Mouse (Mus musculus) embryonic facial prominence, embryonic 12.5 days (tissue): ENCODE measurements around the gene Mfsd4b5. TPM values are rescaled to one million over a fixed set of nuclear protein-coding genes. Genes with fewer than 3 reads are reported as not detected.
"Not testable (repeated sequence)": the region's sequence is repeated elsewhere in the genome, so short reads cannot be mapped to it uniquely, and the experiment has no call there.

Experiments used
- ATAC-seq: fragments of 200-750 bp; cut with Nextera tagmentation; 2 replicates; pipeline ENCODE4 v1.8.0; 2017; ENCODE audit not compliant: insufficient number of reproducible peaks, insufficient read depth, low FRiP score, low TSS enrichment
- H3K27ac ChIP-seq: fragments of 300-500 bp; sonication (generic); 2 replicates; pipeline ENCODE4 v1.5.1; 2016; ENCODE audit warnings: mild to moderate bottlenecking
- H3K27me3 ChIP-seq: fragments of 300-500 bp; sonication (generic); 2 replicates; pipeline ENCODE4 v1.6.1; 2016; ENCODE audit warnings: mild to moderate bottlenecking, moderate library complexity
- H3K36me3 ChIP-seq: fragments of 300-500 bp; sonication (generic); 2 replicates; pipeline ENCODE4 v1.6.1; 2016; ENCODE audit warnings: mild to moderate bottlenecking
- H3K4me1 ChIP-seq: fragments of 300-500 bp; sonication (generic); 2 replicates; pipeline ENCODE4 v1.6.1; 2016
- H3K4me2 ChIP-seq: fragments of 300-500 bp; sonication (generic); replicated peaks from 2 replicates; pipeline ENCODE4 v1.6.1; 2016; ENCODE audit warnings: mild to moderate bottlenecking, moderate library complexity
- H3K4me3 ChIP-seq: fragments of 300-500 bp; sonication (generic); 2 replicates; pipeline ENCODE4 v1.5.1; 2016; ENCODE audit warnings: mild to moderate bottlenecking
- H3K9ac ChIP-seq: fragments of 300-500 bp; sonication (generic); 2 replicates; pipeline ENCODE4 v1.6.1; 2016; ENCODE audit warnings: mild to moderate bottlenecking, moderate library complexity
- H3K9me3 ChIP-seq: fragments of 300-500 bp; sonication (generic); 2 replicates; pipeline ENCODE4 v1.6.1; 2016; ENCODE audit warnings: mild to moderate bottlenecking, moderate library complexity
- WGBS: fragments of 180-500 bp; shearing (Covaris S2); methylation state at CpG from one replicate; pipeline ENCODE4 v1.1.7; 2016; 5-methylcytosine and 5-hydroxymethylcytosine counted together
- polyA plus RNA-seq: library from polyadenylated mRNA; unstranded; fragments of >200 nt; fragmentation: Nextera tagmentation; extraction: Ambion mirVana; gene quantifications from 2 replicates; pipeline ENCODE4 v1.2.1, GENCODE M21; 2016

Gene Mfsd4b5
- polyA plus RNA-seq, 1 experiment from 2014 or later = 0.06 TPM

- ATAC-seq = no peak
- H3K4me2 ChIP-seq = no peak overlapping the region
- H3K4me3 ChIP-seq = no peak overlapping the region
- H3K27ac ChIP-seq = no peak overlapping the region
- no peaks in the 10 kb centered on the region for H3K27me3 ChIP-seq
- H3K36me3 ChIP-seq = no peaks in the 10 kb centered on the region
- H3K9ac ChIP-seq = no peak overlapping the region
- H3K9me3 ChIP-seq = no peaks in the 10 kb centered on the region
- 84% methylated on average over 11 of the region's 11 CpGs for WGBS
- no peaks in the 10 kb centered on the region; the same call in 1 of the 2 replicates for H3K4me1 ChIP-seq
These were observed 23.1 kb upstream of the Mfsd4b5 start for GRCm38 (mm10) chr10:40009591-40009990.

GRCm38 (mm10) chr10:40008847-40009246 is 22.4 kb upstream of the Mfsd4b5 start:
- not testable (repeated sequence) for H3K4me1 ChIP-seq, H3K9me3 ChIP-seq, H3K27ac ChIP-seq, H3K27me3 ChIP-seq, H3K4me3 ChIP-seq, ATAC-seq, H3K36me3 ChIP-seq, H3K4me2 ChIP-seq, H3K9ac ChIP-seq
- WGBS = 78% methylated on average over 4 of the region's 4 CpGs

DNA sequence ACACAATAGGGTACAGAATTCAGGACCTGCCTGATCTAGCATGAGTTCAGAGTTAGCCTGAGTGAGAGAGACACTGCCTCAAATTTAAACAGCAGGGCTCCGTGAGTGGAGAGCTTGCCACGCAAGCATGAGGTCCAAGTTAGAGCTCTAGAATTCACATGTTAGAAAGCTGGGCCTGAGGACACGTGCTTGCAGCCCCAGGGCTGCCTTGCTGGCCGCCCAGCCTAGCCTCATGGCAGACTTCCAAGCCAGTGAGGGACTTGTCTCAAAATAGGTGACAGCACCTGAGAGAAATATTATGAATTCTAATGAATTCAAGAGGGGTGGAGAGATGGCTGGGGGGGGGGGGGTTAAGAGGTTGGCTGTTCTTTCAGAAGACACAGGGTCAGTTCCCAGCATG is 21.5 kb upstream of the Mfsd4b5 start:
- WGBS = 84% methylated on average over 4 of the region's 4 CpGs

DNA sequence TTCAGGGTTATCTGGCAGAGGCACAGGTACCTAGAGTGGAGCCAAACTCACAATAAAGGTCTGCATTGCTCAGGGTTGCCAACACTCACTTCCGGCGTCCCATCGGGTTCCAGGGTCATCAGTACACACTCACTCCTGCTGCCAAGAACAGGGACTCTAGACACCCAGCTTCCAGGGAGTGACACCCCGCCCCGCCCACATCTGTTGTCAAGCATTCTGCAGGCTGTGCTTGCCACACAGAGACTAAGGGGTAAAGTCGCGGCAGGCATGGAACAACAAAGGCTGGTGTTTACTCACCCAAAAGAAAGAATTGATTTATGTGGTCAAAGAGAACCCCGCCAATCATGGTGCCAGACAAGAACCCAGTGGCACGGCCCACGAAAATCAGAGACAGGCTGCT is 20.5 kb upstream of the Mfsd4b5 start:
- WGBS = 58% methylated on average over 10 of the region's 10 CpGs
- Histone ChIP-seq H3K27me3 (no peaks in the 10 kb centered on the region), H3K27ac (no peak overlapping the region), H3K9ac (no peak overlapping the region), H3K4me1 (no peaks in the 10 kb centered on the region; the same call in 1 of the 2 replicates), H3K4me3 (no peak overlapping the region), H3K4me2 (no peak overlapping the region), H3K36me3 (no peaks in the 10 kb centered on the region), H3K9me3 (no peaks in the 10 kb centered on the region)
- ATAC-seq = no peak

More for the DNA sequence above, 21.5 kb upstream of the Mfsd4b5 start:
- H3K36me3 ChIP-seq = no peaks in the 10 kb centered on the region
- no peak overlapping the region for H3K9ac ChIP-seq
- H3K27me3 ChIP-seq = no peaks in the 10 kb centered on the region
- H3K4me1 ChIP-seq = no peaks in the 10 kb centered on the region; the same call in 1 of the 2 replicates
- H3K27ac ChIP-seq = no peak overlapping the region
- no peak for ATAC-seq
- H3K4me3 ChIP-seq = no peak overlapping the region
- H3K9me3 ChIP-seq = no peaks in the 10 kb centered on the region
- H3K4me2 ChIP-seq = no peak overlapping the region

- H3K9ac ChIP-seq = no peak overlapping the region
- WGBS = 95% methylated on average over 2 of the region's 2 CpGs
These were observed 14.3 kb upstream of the Mfsd4b5 start for GRCm38 (mm10) chr10:40000746-40001145.

DNA sequence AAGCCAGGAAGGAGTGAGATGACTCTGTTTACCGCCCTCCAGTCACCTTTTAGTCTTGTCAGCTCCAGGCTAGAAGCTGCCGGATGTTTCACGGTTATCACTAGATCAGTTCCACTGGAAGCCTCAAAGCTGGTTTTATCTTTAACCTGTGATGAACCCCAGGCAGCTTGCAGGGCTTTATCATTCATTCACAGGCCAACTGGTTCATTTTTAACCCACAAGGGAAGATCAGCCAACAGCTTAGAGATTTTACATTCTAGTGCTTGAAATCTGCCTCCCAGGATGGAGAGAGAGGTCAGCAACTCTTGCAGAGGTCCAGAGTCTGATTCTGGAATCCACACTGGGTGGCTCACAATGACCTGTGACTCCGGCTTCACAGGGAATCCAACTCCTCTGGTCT is 4.7 kb upstream of the Mfsd4b5 start:
- Histone ChIP-seq H3K9ac (no peak overlapping the region), H3K4me2 (no peak overlapping the region), H3K4me1 (no peaks in the 10 kb centered on the region), H3K36me3 (no peaks in the 10 kb centered on the region), H3K27ac (no peak overlapping the region), H3K9me3 (0 out of 2 replicates have a peak, but pooled peaks cover 3% of the 10 kb centered on the region), H3K27me3 (no peaks in the 10 kb centered on the region), H3K4me3 (no peak overlapping the region)
- 50% methylated on average over 4 of the region's 4 CpGs for WGBS
- no peak for ATAC-seq

More at GRCm38 (mm10) chr10:40000746-40001145, 14.3 kb upstream of the Mfsd4b5 start:
- no peak for ATAC-seq
- Histone ChIP-seq H3K4me3 (no peak overlapping the region), H3K4me1 (no peaks in the 10 kb centered on the region; the same call in 1 of the 2 replicates), H3K36me3 (no peaks in the 10 kb centered on the region), H3K4me2 (no peak overlapping the region), H3K9me3 (no peaks in the 10 kb centered on the region), H3K27me3 (no peaks in the 10 kb centered on the region), H3K27ac (no peak overlapping the region)

- Histone ChIP-seq H3K36me3 (no peaks in the 10 kb centered on the region), H3K4me1 (no peaks in the 10 kb centered on the region), H3K27ac (no peak overlapping the region), H3K4me2 (no peak overlapping the region), H3K9ac (no peak overlapping the region), H3K9me3 (peaks cover 6% of the 10 kb centered on the region; the same call in 1 of the 2 replicates), H3K4me3 (no peak overlapping the region), H3K27me3 (no peaks in the 10 kb centered on the region)
- WGBS = 79% methylated on average over 5 of the region's 5 CpGs
- ATAC-seq = no peak
These were observed 3.8 kb downstream of the Mfsd4b5 start for GRCm38 (mm10) chr10:39982604-39983003.

GRCm38 (mm10) chr10:39978231-39978630 is 8.2 kb downstream of the Mfsd4b5 start:
- Histone ChIP-seq H3K4me2 (no peak overlapping the region), H3K4me3 (no peak overlapping the region), H3K27ac (no peak overlapping the region), H3K4me1 (no peaks in the 10 kb centered on the region), H3K27me3 (no peaks in the 10 kb centered on the region), H3K9me3 (peaks cover 9% of the 10 kb centered on the region; the same call in 1 of the 2 replicates), H3K36me3 (no peaks in the 10 kb centered on the region), H3K9ac (no peak overlapping the region)
- WGBS = 91% methylated on average over 1 of the region's 1 CpGs
- no peak for ATAC-seq

- H3K9me3 ChIP-seq = peaks cover 9% of the 10 kb centered on the region; the same call in 1 of the 2 replicates
These were observed 9.1 kb downstream of the Mfsd4b5 start for GRCm38 (mm10) chr10:39977346-39977745.

DNA sequence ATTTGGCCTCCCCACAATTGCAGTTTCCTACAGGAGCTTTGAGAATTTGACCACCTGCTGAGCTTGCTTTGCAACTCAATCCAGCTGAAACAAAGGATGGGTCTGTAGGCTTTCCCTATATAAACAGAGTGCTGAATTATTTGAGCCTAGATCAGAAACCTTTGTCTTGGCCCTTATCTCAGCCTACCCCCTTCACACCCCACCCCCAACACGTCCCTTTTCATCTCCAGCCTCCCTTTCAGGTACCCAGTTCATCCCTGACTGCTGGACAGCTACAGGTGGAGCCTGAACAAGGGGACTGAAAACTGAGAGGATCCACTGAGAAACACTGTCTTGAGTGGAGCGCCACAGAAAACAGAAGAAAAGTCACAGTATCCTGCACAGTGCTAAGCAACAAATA is 10.7 kb downstream of the Mfsd4b5 start:
- ATAC-seq = no peak
- Histone ChIP-seq H3K9ac (no peak overlapping the region), H3K27me3 (no peaks in the 10 kb centered on the region), H3K36me3 (no peaks in the 10 kb centered on the region), H3K4me3 (no peak overlapping the region), H3K4me1 (no peaks in the 10 kb centered on the region), H3K9me3 (peaks cover 9% of the 10 kb centered on the region; the same call in 1 of the 2 replicates), H3K4me2 (no peak overlapping the region), H3K27ac (no peak overlapping the region)
- 40% methylated on average over 2 of the region's 2 CpGs for WGBS

More at GRCm38 (mm10) chr10:39977346-39977745, 9.1 kb downstream of the Mfsd4b5 start:
- Histone ChIP-seq H3K27me3 (no peaks in the 10 kb centered on the region), H3K27ac (no peak overlapping the region), H3K36me3 (no peaks in the 10 kb centered on the region), H3K4me2 (no peak overlapping the region), H3K4me3 (no peak overlapping the region), H3K4me1 (no peaks in the 10 kb centered on the region), H3K9ac (no peak overlapping the region)
- no peak for ATAC-seq
- WGBS = 88% methylated on average over 4 of the region's 4 CpGs

- 56% methylated on average over 11 of the region's 11 CpGs for WGBS
These were observed 11.5 kb downstream of the Mfsd4b5 start for GRCm38 (mm10) chr10:39974982-39975381.

DNA sequence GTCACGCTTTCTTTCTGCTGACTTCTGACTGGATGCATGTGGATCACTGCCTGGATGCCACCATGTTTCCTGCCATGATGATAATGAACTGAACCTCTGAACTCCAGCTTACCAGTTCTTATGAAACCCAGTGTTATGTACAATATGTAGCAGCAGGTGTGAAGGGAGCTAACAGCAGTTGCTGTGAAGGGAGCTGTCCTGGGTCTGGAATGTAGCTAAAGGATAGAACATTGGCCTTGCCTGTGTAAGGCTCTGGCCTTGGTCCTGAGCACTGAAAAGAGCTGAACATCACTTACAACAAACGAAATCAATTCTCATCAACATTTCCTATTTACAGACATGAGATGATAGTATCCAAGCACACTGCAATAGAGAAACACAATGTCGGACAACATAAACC is 18.9 kb downstream of the Mfsd4b5 start:
- H3K36me3 ChIP-seq = no peaks in the 10 kb centered on the region
- WGBS = 86% methylated on average over 3 of the region's 3 CpGs
- no peaks in the 10 kb centered on the region for H3K27me3 ChIP-seq
- no peaks in the 10 kb centered on the region for H3K9me3 ChIP-seq
- H3K4me1 ChIP-seq = no peaks in the 10 kb centered on the region
- no peak for ATAC-seq
- H3K4me3 ChIP-seq = no peak overlapping the region
- H3K4me2 ChIP-seq = no peak overlapping the region
- no peak overlapping the region for H3K27ac ChIP-seq
- H3K9ac ChIP-seq = no peak overlapping the region

More at GRCm38 (mm10) chr10:39974982-39975381, 11.5 kb downstream of the Mfsd4b5 start:
- Histone ChIP-seq H3K9ac (no peak overlapping the region), H3K4me1 (no peaks in the 10 kb centered on the region), H3K9me3 (peaks cover 9% of the 10 kb centered on the region; the same call in 1 of the 2 replicates), H3K4me3 (no peak overlapping the region), H3K36me3 (no peaks in the 10 kb centered on the region), H3K27me3 (no peaks in the 10 kb centered on the region), H3K4me2 (no peak overlapping the region), H3K27ac (no peak overlapping the region)
- no peak for ATAC-seq
